Mouse (Mus musculus): ENCODE data around the gene Tmem136. TPM values are rescaled to one million over a fixed set of nuclear protein-coding genes. Genes with fewer than 3 reads are reported as not detected.

Gene Tmem136
- polyA plus RNA-seq, 1 experiment from 2014 or later: 9.9 TPM

- Histone ChIP-seq H3K27ac (no peak overlapping the region), H3K36me3 (peaks cover 4% of the 10 kb centered on the region; the same call in 1 of the 2 replicates), H3K27me3 (ENCODE audit: low read depth, poor library complexity, severe bottlenecking) (no peaks in the 10 kb centered on the region), H3K9me3 (replicated peaks) (no peaks in the 10 kb centered on the region), H3K4me3 (no peak overlapping the region), H3K4me1 (no peaks in the 10 kb centered on the region)
- no peak for DNase-seq (ENCODE audit: low spot score)
- 88% methylated on average over 3 of the region's 3 CpGs for WGBS
These were observed 22.6 kb downstream of the Tmem136 start for GRCm38 (mm10) chr9:43093803-43094202.

GRCm38 (mm10) chr9:43085686-43086285 is 30.6 kb downstream of the Tmem136 start:
- Histone ChIP-seq H3K36me3 (no peaks in the 10 kb centered on the region), H3K4me1 (peaks cover 5% of the 10 kb centered on the region; the same call in 1 of the 2 replicates), H3K27ac (no peak overlapping the region), H3K4me3 (no peak overlapping the region), H3K9me3 (replicated peaks) (no peaks in the 10 kb centered on the region), H3K27me3 (ENCODE audit: low read depth, poor library complexity, severe bottlenecking) (no peaks in the 10 kb centered on the region)
- 96% methylated on average over 1 of the region's 1 CpGs for WGBS
- no peak for DNase-seq (ENCODE audit: low spot score)

- DNase-seq (ENCODE audit: low spot score): no peak
- Histone ChIP-seq H3K36me3 (no peaks in the 10 kb centered on the region), H3K27ac (no peak overlapping the region), H3K27me3 (ENCODE audit: low read depth, poor library complexity, severe bottlenecking) (no peaks in the 10 kb centered on the region), H3K9me3 (replicated peaks) (no peaks in the 10 kb centered on the region), H3K4me1 (peaks cover 9% of the 10 kb centered on the region; the same call in 1 of the 2 replicates), H3K4me3 (no peak overlapping the region)
- WGBS: 91% methylated on average over 7 of the region's 7 CpGs
These were observed 31.6 kb downstream of the Tmem136 start for GRCm38 (mm10) chr9:43084496-43085362.

- Histone ChIP-seq H3K27me3 (ENCODE audit: low read depth, poor library complexity, severe bottlenecking) (no peaks in the 10 kb centered on the region), H3K4me3 (no peak overlapping the region), H3K27ac (no peak overlapping the region), H3K36me3 (no peaks in the 10 kb centered on the region), H3K9me3 (replicated peaks) (no peaks in the 10 kb centered on the region), H3K4me1 (peaks cover 9% of the 10 kb centered on the region; the same call in 1 of the 2 replicates)
- no peak for DNase-seq (ENCODE audit: low spot score)
- WGBS: 61% methylated on average over 7 of the region's 7 CpGs
These were observed 32.8 kb downstream of the Tmem136 start for GRCm38 (mm10) chr9:43083441-43084055.

GRCm38 (mm10) chr9:43078711-43079110 is 37.7 kb downstream of the Tmem136 start:
- Histone ChIP-seq H3K27ac (no peak overlapping the region), H3K4me3 (no peak overlapping the region), H3K4me1 (peaks cover 9% of the 10 kb centered on the region; the same call in 1 of the 2 replicates), H3K9me3 (replicated peaks) (no peaks in the 10 kb centered on the region), H3K27me3 (ENCODE audit: low read depth, poor library complexity, severe bottlenecking) (no peaks in the 10 kb centered on the region), H3K36me3 (no peaks in the 10 kb centered on the region)
- no peak for DNase-seq (ENCODE audit: low spot score)
- 88% methylated on average over 3 of the region's 3 CpGs for WGBS

GRCm38 (mm10) chr9:43076163-43076562 is 40.2 kb downstream of the Tmem136 start:
- 85% methylated on average over 7 of the region's 7 CpGs for WGBS
- H3K4me1 ChIP-seq: peaks cover 16% of the 10 kb centered on the region
- no peaks in the 10 kb centered on the region for H3K27me3 ChIP-seq (ENCODE audit: low read depth, poor library complexity, severe bottlenecking)
- no peaks in the 10 kb centered on the region for H3K9me3 ChIP-seq (replicated peaks)
- H3K4me3 ChIP-seq: no peak overlapping the region
- H3K27ac ChIP-seq: no peak overlapping the region
- no peak for DNase-seq (ENCODE audit: low spot score)
- H3K36me3 ChIP-seq: no peaks in the 10 kb centered on the region

GRCm38 (mm10) chr9:43074611-43075010 is 41.8 kb downstream of the Tmem136 start:
- no peaks in the 10 kb centered on the region for H3K27me3 ChIP-seq (ENCODE audit: low read depth, poor library complexity, severe bottlenecking)
- peaks cover 10% of the 10 kb centered on the region for H3K4me1 ChIP-seq
- H3K4me3 ChIP-seq: no peak overlapping the region
- 91% methylated on average over 1 of the region's 1 CpGs for WGBS
- no peak overlapping the region for H3K27ac ChIP-seq
- no peaks in the 10 kb centered on the region for H3K9me3 ChIP-seq (replicated peaks)
- H3K36me3 ChIP-seq: no peaks in the 10 kb centered on the region
- no peak for DNase-seq (ENCODE audit: low spot score)

GRCm38 (mm10) chr9:43071741-43072140 is 44.6 kb downstream of the Tmem136 start:
- no peaks in the 10 kb centered on the region for H3K9me3 ChIP-seq (replicated peaks)
- H3K27ac ChIP-seq: no peak overlapping the region
- no peak overlapping the region for H3K4me3 ChIP-seq
- DNase-seq (ENCODE audit: low spot score): no peak
- H3K36me3 ChIP-seq: no peaks in the 10 kb centered on the region
- H3K27me3 ChIP-seq (ENCODE audit: low read depth, poor library complexity, severe bottlenecking): no peaks in the 10 kb centered on the region
- peaks cover 10% of the 10 kb centered on the region for H3K4me1 ChIP-seq
- WGBS: 56% methylated on average over 2 of the region's 2 CpGs

GRCm38 (mm10) chr9:43071176-43071575 is 45.2 kb downstream of the Tmem136 start:
- Histone ChIP-seq H3K27ac (no peak overlapping the region), H3K4me1 (peaks cover 10% of the 10 kb centered on the region), H3K9me3 (replicated peaks) (no peaks in the 10 kb centered on the region), H3K36me3 (no peaks in the 10 kb centered on the region), H3K27me3 (ENCODE audit: low read depth, poor library complexity, severe bottlenecking) (no peaks in the 10 kb centered on the region), H3K4me3 (no peak overlapping the region)
- no peak for DNase-seq (ENCODE audit: low spot score)
- 28% methylated on average over 4 of the region's 4 CpGs for WGBS

GRCm38 (mm10) chr9:43070566-43070965 is 45.8 kb downstream of the Tmem136 start:
- peaks cover 10% of the 10 kb centered on the region for H3K4me1 ChIP-seq
- no peak overlapping the region for H3K4me3 ChIP-seq
- WGBS: 84% methylated on average over 4 of the region's 4 CpGs
- no peaks in the 10 kb centered on the region for H3K36me3 ChIP-seq
- DNase-seq (ENCODE audit: low spot score): no peak
- no peak overlapping the region for H3K27ac ChIP-seq
- H3K9me3 ChIP-seq (replicated peaks): no peaks in the 10 kb centered on the region
- no peaks in the 10 kb centered on the region for H3K27me3 ChIP-seq (ENCODE audit: low read depth, poor library complexity, severe bottlenecking)

- no peaks in the 10 kb centered on the region for H3K27me3 ChIP-seq (ENCODE audit: low read depth, poor library complexity, severe bottlenecking)
- no peaks in the 10 kb centered on the region for H3K36me3 ChIP-seq
- DNase-seq (ENCODE audit: low spot score): no peak
- no peak overlapping the region for H3K4me3 ChIP-seq
- no peak overlapping the region for H3K27ac ChIP-seq
- 78% methylated on average over 2 of the region's 2 CpGs for WGBS
- H3K9me3 ChIP-seq (replicated peaks): no peaks in the 10 kb centered on the region
- H3K4me1 ChIP-seq: peaks cover 10% of the 10 kb centered on the region
These were observed 46.2 kb downstream of the Tmem136 start for GRCm38 (mm10) chr9:43070153-43070552.

- WGBS: 94% methylated on average over 3 of the region's 3 CpGs
- no peak for DNase-seq (ENCODE audit: low spot score)
- Histone ChIP-seq H3K27me3 (ENCODE audit: low read depth, poor library complexity, severe bottlenecking) (no peaks in the 10 kb centered on the region), H3K27ac (no peak overlapping the region), H3K4me3 (no peak overlapping the region), H3K36me3 (no peaks in the 10 kb centered on the region), H3K4me1 (peaks cover 10% of the 10 kb centered on the region), H3K9me3 (replicated peaks) (no peaks in the 10 kb centered on the region)
These were observed 48.5 kb downstream of the Tmem136 start for GRCm38 (mm10) chr9:43067896-43068295.

- Histone ChIP-seq H3K27ac (no peak overlapping the region), H3K36me3 (no peaks in the 10 kb centered on the region), H3K27me3 (ENCODE audit: low read depth, poor library complexity, severe bottlenecking) (no peaks in the 10 kb centered on the region), H3K9me3 (replicated peaks) (no peaks in the 10 kb centered on the region), H3K4me3 (no peak overlapping the region), H3K4me1 (no peaks in the 10 kb centered on the region)
- DNase-seq (ENCODE audit: low spot score): no peak
- WGBS: 84% methylated on average over 4 of the region's 4 CpGs
These were observed 51.1 kb downstream of the Tmem136 start for GRCm38 (mm10) chr9:43065231-43065630.

Measured in limb, embryonic 10.5 days (tissue).